Mouse (Mus musculus) olfactory bulb, adult 2 months (tissue): Measurements from ENCODE around the gene Dnajb9. TPM values are rescaled to one million over a fixed set of nuclear protein-coding genes. Genes with fewer than 3 reads are reported as not detected.

Experiments
- H3K27ac ChIP-seq: fragments of 200-500 bp; 2 replicates; pipeline ENCODE4 v1.5.1; 2012; ENCODE audit warnings: low read depth, low read length; ENCODE audit not compliant: insufficient read depth
- H3K4me1 ChIP-seq: fragments of 200-500 bp; 2 replicates; pipeline ENCODE4 v1.6.1; 2012; ENCODE audit warnings: low read length; ENCODE audit not compliant: control insufficient read depth, insufficient read depth
- H3K4me3 ChIP-seq: fragments of 200-500 bp; 2 replicates; pipeline ENCODE4 v1.5.1; 2012; ENCODE audit warnings: mild to moderate bottlenecking, low read depth, low read length, moderate library complexity; ENCODE audit not compliant: insufficient read depth
- CTCF ChIP-seq: fragments of 200-500 bp; IDR thresholded peaks from 2 replicates; pipeline ENCODE4 v1.5.1; 2012; ENCODE audit warnings: low read depth, mild to moderate bottlenecking, low read length, moderate library complexity; ENCODE audit not compliant: insufficient read depth
- POLR2A ChIP-seq: fragments of 200-500 bp; IDR thresholded peaks from 2 replicates; pipeline ENCODE4 v1.6.1; 2012; ENCODE audit warnings: mild to moderate bottlenecking, low read depth, low read length, moderate library complexity; ENCODE audit not compliant: insufficient read depth
- WGBS: fragments of 180-500 bp; shearing (Covaris S2); methylation state at CpG from one replicate; pipeline ENCODE4 v1.1.7; 2018; 5-methylcytosine and 5-hydroxymethylcytosine counted together
- polyA plus RNA-seq: library from polyadenylated mRNA; stranded (reverse); fragments of >200 nt; gene quantifications from 2 replicates; pipeline ENCODE4 v1.2.4, GENCODE M21; 2012; ENCODE audit warnings: low replicate concordance; ENCODE audit not compliant: missing spikeins, insufficient read depth, insufficient read length

The Dnajb9 gene
- polyA plus RNA-seq, 1 experiment, result not detected

DNA sequence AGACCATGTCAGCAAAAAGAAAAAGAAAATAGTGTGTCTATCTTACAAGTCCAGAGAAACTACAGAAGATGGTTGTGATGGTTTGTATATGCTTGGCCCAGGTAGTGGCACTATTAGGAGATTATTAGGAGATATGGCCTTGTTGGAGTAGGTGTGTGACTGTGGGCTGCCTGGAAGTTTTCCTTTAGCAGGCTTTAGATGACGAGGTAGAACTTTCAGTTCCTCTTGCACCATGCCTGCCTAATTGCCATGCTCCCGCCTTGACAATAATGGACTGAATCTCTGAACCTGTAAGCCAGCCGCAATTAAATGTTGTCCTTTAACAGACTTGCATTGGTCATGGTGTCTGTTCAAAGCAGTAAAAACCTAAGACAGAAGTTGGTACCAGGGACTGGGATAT, 1.4 kb upstream of the Dnajb9 start:
- Histone ChIP-seq H3K4me1 (no peaks in the 10 kb centered on the region), H3K4me3 (no peak overlapping the region), H3K27ac (no peak overlapping the region)
- TF ChIP-seq CTCF (no peak), POLR2A (no peak)
- 94% methylated on average over 3 of the region's 3 CpGs for WGBS

DNA sequence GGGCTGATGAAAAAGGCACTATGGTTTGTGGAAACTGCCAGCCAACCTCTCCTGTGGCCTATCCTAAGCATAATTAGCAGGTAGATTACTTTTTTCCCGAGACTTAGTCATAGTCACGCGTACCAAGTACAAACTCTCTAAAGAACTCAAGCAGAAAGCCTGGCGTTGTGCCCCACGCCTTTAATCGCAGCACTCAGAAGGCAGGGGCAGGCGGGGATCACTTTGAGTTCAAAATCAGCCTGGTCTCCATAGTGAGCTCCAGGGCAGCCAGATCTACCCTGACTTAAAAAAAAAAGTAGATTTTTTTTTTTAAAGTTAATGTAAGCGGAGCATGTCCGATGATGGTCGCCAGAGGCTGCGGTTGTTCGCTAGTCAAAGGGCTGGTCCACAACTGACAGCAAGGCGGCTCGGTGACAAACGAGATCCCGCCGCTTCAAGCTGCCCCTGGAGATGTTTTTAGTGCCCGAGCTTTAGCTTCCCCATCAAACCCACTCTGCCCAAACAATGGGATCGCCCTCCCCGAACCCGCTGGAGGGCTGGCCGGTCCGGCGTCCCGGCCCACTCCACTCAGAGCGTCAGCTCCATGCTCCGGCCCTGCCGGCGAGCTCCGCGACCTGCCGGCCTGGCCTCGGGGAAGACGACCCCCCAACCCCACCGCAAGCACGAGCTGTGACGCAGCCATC, 844 bp downstream of the Dnajb9 start:
- Histone ChIP-seq H3K4me1 (no peaks in the 10 kb centered on the region), H3K4me3 (peak overlapping the region; percentile 100), H3K27ac (peak overlapping the region; percentile 93)
- under 1% methylated on average over 37 of the region's 37 CpGs for WGBS
- TF ChIP-seq CTCF (no peak), POLR2A (no peak)

GRCm38 (mm10) chr12:44197873-44198525, 12.1 kb downstream of the Dnajb9 start:
- Histone ChIP-seq H3K27ac (no peak overlapping the region), H3K4me1 (no peaks in the 10 kb centered on the region), H3K4me3 (no peak overlapping the region)
- 73% methylated on average over 4 of the region's 4 CpGs for WGBS
- TF ChIP-seq CTCF, result no peak
- no peak for TF ChIP-seq POLR2A

GRCm38 (mm10) chr12:44181081-44181982, 28.8 kb downstream of the Dnajb9 start:
- TF ChIP-seq POLR2A (no peak), CTCF (no peak)
- Histone ChIP-seq H3K4me1 (peaks cover 2% of the 10 kb centered on the region), H3K4me3 (no peak overlapping the region), H3K27ac (no peak overlapping the region)
- 33% methylated on average over 9 of the region's 9 CpGs for WGBS

DNA sequence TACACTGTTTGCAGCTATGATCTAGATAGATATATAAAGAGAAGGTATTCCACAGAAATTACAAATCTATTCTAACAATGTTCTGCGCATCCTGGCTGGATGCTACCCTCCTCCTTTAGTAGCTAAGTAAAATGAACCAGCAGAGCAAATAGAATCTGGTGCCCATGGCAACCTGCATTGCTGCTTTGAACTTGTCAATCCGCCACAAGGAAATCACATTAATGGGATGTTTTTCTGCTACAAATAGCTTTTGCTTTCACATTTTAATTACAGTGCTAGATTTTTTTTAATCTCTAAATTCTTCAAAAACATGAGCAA, 33.1 kb downstream of the Dnajb9 start:
- Histone ChIP-seq H3K4me3 (no peak overlapping the region), H3K27ac (no peak overlapping the region), H3K4me1 (peaks cover 5% of the 10 kb centered on the region)
- 29% methylated on average over 2 of the region's 2 CpGs for WGBS
- TF ChIP-seq POLR2A (no peak), CTCF (no peak)

DNA sequence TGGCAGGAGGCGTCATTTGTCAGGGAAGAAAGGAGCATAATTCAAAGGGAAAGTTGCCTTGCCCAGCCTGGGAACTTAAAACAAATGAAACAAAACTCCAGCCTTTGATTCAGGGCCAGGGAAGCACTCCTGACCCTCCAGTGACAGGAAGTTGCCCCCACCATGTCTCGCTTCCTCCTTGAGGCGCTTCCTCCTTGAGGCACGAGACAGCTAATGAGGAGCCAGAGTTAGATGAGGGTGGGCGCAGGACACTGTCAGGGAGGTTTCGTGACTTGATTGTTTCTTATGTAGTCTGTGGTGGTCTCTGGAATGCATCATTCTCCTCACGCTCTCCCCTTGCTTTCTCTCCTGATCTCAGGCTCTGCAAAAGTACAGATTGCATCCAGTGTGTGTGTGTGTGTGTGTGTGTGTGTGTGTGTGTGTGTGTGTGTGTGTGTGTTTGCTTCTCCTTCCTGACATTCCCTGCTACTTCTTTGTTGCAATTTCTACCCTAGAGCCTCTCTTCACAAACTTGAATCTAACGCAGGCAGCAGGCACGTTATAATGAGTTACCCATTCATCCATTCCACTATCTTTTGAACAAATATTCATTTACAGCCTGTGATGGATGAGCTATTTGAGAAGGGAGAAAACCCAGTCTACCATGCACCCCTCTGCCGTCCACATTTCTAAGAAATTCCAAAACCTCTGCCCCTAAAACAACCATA, 33.6 kb downstream of the Dnajb9 start:
- no peak overlapping the region for H3K4me3 ChIP-seq

GRCm38 (mm10) chr12:44166949-44167348, 43.2 kb downstream of the Dnajb9 start:
- no peak overlapping the region for H3K4me3 ChIP-seq
- H3K4me1 ChIP-seq, result no peaks in the 10 kb centered on the region
- TF ChIP-seq POLR2A, result no peak
- TF ChIP-seq CTCF, result no peak
- H3K27ac ChIP-seq, result no peak overlapping the region

More for the DNA sequence above, 33.6 kb downstream of the Dnajb9 start:
- 38% methylated on average over 10 of the region's 10 CpGs for WGBS
- no peak overlapping the region for H3K27ac ChIP-seq
- H3K4me1 ChIP-seq, result peaks cover 5% of the 10 kb centered on the region
- TF ChIP-seq POLR2A (no peak), CTCF (no peak)

GRCm38 (mm10) chr12:44159349-44159748, 50.8 kb downstream of the Dnajb9 start:
- no peak overlapping the region for H3K27ac ChIP-seq
- no peak overlapping the region for H3K4me3 ChIP-seq
- 90% methylated on average over 1 of the region's 1 CpGs for WGBS
- TF ChIP-seq POLR2A (no peak), CTCF (no peak)
- no peaks in the 10 kb centered on the region for H3K4me1 ChIP-seq

Other genes with a start within 250 kb of the Dnajb9 start
- gene Pnpla8, start 11.0 kb upstream of the Dnajb9 start, polyA plus RNA-seq, result 354 and 440 TPM in 2 replicates
- 445 and 867 TPM in 2 replicates for gene Nrcam, start 118.6 kb upstream of the Dnajb9 start, polyA plus RNA-seq